Mouse (Mus musculus) skeletal muscle tissue, adult 2 months (tissue): ENCODE results near the gene Gm20388.

ENCODE experiments used
- DNase-seq: peaks from one replicate; pipeline ENCODE4 v3.0.0-alpha.2; 2012; ENCODE audit warnings: low read depth, low spot score

The Gm20388 gene

GRCm38 (mm10) chr8:123117127-123117731 is 3206.6 kb downstream of the Gm20388 start, which contains the start of gene Cpne7:
TSS of gene Cpne7 (plus strand) at chr8:123117374.
- no peak for DNase-seq

GRCm38 (mm10) chr8:123117744-123118143 is 3207.1 kb downstream of the Gm20388 start:
- DNase-seq: no peak

GRCm38 (mm10) chr8:123122059-123122458 is 3211.4 kb downstream of the Gm20388 start:
- no peak for DNase-seq

- DNase-seq: no peak
These were observed 3212.0 kb downstream of the Gm20388 start for GRCm38 (mm10) chr8:123122670-123123069.

GRCm38 (mm10) chr8:123126193-123126816 is 3215.7 kb downstream of the Gm20388 start:
- DNase-seq: no peak

- no peak for DNase-seq
These were observed 3220.4 kb downstream of the Gm20388 start for GRCm38 (mm10) chr8:123131041-123131440.

- no peak for DNase-seq
These were observed 3222.3 kb downstream of the Gm20388 start for GRCm38 (mm10) chr8:123132953-123133352.

- DNase-seq: no peak
These were observed 3223.6 kb downstream of the Gm20388 start for GRCm38 (mm10) chr8:123134149-123134713.

GRCm38 (mm10) chr8:123135406-123135805 is 3224.8 kb downstream of the Gm20388 start:
- DNase-seq: no peak

- DNase-seq: no peak
These were observed 3225.2 kb downstream of the Gm20388 start for GRCm38 (mm10) chr8:123135806-123136205.

- no peak for DNase-seq
These were observed 3225.6 kb downstream of the Gm20388 start for GRCm38 (mm10) chr8:123136287-123136686.

GRCm38 (mm10) chr8:123137645-123138077 is 3227.0 kb downstream of the Gm20388 start:
- DNase-seq: no peak

GRCm38 (mm10) chr8:123138741-123139140 is 3228.1 kb downstream of the Gm20388 start:
- DNase-seq: no peak

- peak; percentile 93 for DNase-seq
These were observed 3231.3 kb downstream of the Gm20388 start for GRCm38 (mm10) chr8:123141741-123142462.

- peak; percentile 75 for DNase-seq
These were observed 3234.6 kb downstream of the Gm20388 start for GRCm38 (mm10) chr8:123145279-123145678.

GRCm38 (mm10) chr8:123146390-123146789 is 3235.7 kb downstream of the Gm20388 start:
- peak; percentile 54 for DNase-seq

GRCm38 (mm10) chr8:123150737-123151171 is 3240.1 kb downstream of the Gm20388 start:
- no peak for DNase-seq

- DNase-seq: no peak
These were observed 3244.5 kb downstream of the Gm20388 start for GRCm38 (mm10) chr8:123155177-123155576.

- DNase-seq: no peak
These were observed 3245.6 kb downstream of the Gm20388 start for GRCm38 (mm10) chr8:123156070-123156773.

GRCm38 (mm10) chr8:123157888-123158465 is 3247.3 kb downstream of the Gm20388 start, which contains the start of gene Sult5a1:
TSS of gene Sult5a1 (minus strand) at chr8:123158315.
- no peak for DNase-seq

GRCm38 (mm10) chr8:123181391-123181790 is 3270.8 kb downstream of the Gm20388 start:
- peak; percentile 83 for DNase-seq
